Mouse (Mus musculus): ENCODE data around the gene Tmprss9. TPM values are rescaled to one million over a fixed set of nuclear protein-coding genes. Genes with fewer than 3 reads are reported as not detected.

Tmprss9 gene
- polyA plus RNA-seq, 1 experiment from 2014 or later: 0.08 TPM

DNA sequence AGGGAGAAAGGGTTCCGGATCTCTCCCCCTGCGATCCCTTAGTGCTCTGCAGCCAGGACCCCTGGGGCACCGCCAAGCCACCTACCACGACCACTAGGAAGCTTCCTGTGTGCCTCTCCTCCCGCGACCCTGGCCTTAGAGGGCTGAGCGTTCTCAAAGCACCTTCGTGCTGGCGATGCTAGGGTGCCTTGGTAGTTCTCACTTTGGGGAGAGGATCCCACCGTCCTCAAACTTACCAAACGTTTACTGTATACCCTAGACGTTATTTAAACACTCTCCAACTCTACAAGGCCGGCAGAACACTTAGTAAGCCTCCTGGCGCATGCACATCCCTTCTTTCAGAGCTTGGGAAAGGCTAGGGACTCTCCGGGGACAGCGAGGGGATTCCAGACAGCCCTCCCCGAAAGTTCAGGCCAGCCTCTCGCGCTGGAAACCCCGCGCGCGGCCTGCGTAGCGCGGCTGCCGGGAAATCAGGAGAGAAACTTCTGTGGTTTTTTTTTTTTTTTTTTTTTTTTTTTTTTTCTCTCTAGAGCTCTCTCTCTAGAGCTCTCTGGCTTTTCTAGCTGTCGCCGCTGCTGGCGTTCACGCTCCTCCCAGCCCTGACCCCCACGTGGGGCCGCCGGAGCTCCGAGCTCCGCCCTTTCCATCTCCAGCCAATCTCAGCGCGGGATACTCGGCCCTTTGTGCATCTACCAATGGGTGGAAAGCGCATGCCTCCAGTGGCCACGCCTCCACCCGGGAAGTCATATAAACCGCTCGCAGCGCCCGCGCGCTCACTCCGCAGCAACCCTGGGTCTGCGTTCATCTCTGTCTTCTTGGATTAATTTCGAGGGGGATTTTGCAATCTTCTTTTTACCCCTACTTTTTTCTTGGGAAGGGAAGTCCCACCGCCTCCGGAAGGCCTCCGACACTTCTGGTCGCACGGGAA lies 57.9 kb downstream of the Tmprss9 start, which contains the start of gene Gadd45b:
TSS of gene Gadd45b (plus strand) at position 775 of the 928 bp plus-strand sequence.
- H3K9ac ChIP-seq (ENCODE audit: low read depth, low read length): peak within 1 kb of the TSS; percentile 62
- no peaks in the 10 kb centered on the region for H3K36me3 ChIP-seq (ENCODE audit: control insufficient read depth, insufficient read depth, low read length)
- peak; percentile 89 for ATAC-seq (ENCODE audit: low FRiP score, low TSS enrichment)
- WGBS: under 1% methylated on average over 56 of the region's 56 CpGs
- no peaks in the 10 kb centered on the region for H3K9me3 ChIP-seq (ENCODE audit: control insufficient read depth, low read length)
- peaks cover 40% of the 10 kb centered on the region for H3K4me1 ChIP-seq (ENCODE audit: control insufficient read depth, insufficient read depth, low read length)
- H3K4me2 ChIP-seq (replicated peaks; ENCODE audit: low read depth, low read length): peak within 1 kb of the TSS; percentile 85
- H3K27ac ChIP-seq (ENCODE audit: low read depth, low read length): peak within 1 kb of the TSS; percentile 81
- H3K27me3 ChIP-seq (ENCODE audit: control insufficient read depth, insufficient read depth, low read length): peaks cover 39% of the 10 kb centered on the region
- peak within 1 kb of the TSS; percentile 46 for H3K4me3 ChIP-seq (ENCODE audit: low read length)

DNA sequence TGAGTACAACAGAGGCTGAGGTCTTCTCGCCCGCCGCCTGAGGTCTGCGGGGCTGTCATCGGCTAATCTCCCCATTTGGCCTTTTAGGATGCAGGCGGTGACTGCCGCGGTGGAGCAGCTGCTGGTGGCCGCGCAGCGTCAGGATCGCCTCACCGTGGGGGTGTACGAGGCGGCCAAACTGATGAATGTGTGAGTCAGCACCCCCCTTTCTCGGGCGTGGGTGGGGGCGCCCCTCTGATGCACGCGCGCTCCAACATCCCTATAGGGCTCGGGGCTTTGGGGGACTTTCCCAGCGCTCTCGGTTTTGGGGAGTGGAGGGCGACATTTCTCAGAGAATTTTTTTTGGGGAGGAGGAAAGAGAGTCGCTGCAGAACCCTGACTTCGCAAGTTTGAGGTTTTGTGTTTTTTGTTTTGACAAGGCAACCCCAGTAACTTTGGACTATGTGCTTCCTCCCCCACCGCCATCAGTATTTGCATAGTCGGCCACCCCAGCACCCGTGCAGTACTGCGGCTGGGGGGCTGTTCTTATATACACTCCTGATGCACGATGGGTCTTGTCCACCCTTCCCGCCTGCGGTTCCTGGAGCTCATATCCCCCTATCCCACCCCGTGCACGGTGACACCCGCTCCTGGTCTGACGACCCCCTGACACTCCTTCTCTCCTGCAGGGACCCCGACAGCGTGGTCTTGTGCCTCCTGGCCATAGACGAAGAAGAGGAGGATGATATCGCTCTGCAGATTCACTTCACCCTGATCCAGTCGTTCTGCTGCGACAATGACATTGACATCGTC lies 58.9 kb downstream of the Tmprss9 start:
- Histone ChIP-seq H3K9me3 (ENCODE audit: control insufficient read depth, low read length) (no peaks in the 10 kb centered on the region), H3K4me2 (replicated peaks; ENCODE audit: low read depth, low read length) (peak overlapping the region; percentile 85), H3K4me1 (ENCODE audit: control insufficient read depth, insufficient read depth, low read length) (peaks cover 42% of the 10 kb centered on the region), H3K27me3 (ENCODE audit: control insufficient read depth, insufficient read depth, low read length) (peaks cover 42% of the 10 kb centered on the region), H3K27ac (ENCODE audit: low read depth, low read length) (no peak overlapping the region), H3K36me3 (ENCODE audit: control insufficient read depth, insufficient read depth, low read length) (no peaks in the 10 kb centered on the region), H3K9ac (ENCODE audit: low read depth, low read length) (peak overlapping the region; percentile 62), H3K4me3 (ENCODE audit: low read length) (peak overlapping the region; percentile 46)
- ATAC-seq (ENCODE audit: low FRiP score, low TSS enrichment): no peak
- WGBS: 2% methylated on average over 45 of the region's 45 CpGs

DNA sequence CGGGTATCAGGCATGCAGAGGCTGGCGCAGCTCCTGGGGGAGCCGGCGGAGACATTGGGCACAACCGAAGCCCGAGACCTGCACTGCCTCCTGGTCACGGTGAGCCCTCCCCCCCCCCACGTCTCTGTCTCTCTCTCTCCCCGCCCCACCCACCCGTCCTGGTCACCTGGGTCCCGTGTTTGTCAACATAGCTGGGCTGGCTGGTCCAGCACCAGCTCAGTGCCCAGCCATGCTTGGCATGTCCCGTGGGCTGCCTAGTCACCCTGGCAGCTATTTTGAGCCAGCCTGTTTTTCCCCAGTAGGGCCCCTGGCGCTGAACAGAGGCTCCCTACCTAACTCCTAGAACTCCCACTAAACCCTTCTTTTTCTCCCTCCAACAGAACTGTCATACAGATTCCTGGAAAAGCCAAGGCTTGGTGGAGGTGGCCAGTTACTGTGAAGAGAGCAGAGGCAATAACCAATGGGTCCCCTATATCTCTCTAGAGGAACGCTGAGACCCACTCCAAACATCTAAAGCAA lies 59.6 kb downstream of the Tmprss9 start:
- WGBS: 5% methylated on average over 14 of the region's 14 CpGs
- H3K4me3 ChIP-seq (ENCODE audit: low read length): peak overlapping the region; percentile 46
- H3K4me1 ChIP-seq (ENCODE audit: control insufficient read depth, insufficient read depth, low read length): peaks cover 49% of the 10 kb centered on the region
- no peak overlapping the region for H3K27ac ChIP-seq (ENCODE audit: low read depth, low read length)
- H3K9ac ChIP-seq (ENCODE audit: low read depth, low read length): peak overlapping the region; percentile 62; the same call in 1 of the 2 replicates
- H3K4me2 ChIP-seq (replicated peaks; ENCODE audit: low read depth, low read length): peak overlapping the region; percentile 85
- no peak for ATAC-seq (ENCODE audit: low FRiP score, low TSS enrichment)
- peaks cover 47% of the 10 kb centered on the region for H3K27me3 ChIP-seq (ENCODE audit: control insufficient read depth, insufficient read depth, low read length)
- no peaks in the 10 kb centered on the region for H3K9me3 ChIP-seq (ENCODE audit: control insufficient read depth, low read length)
- no peaks in the 10 kb centered on the region for H3K36me3 ChIP-seq (ENCODE audit: control insufficient read depth, insufficient read depth, low read length)

DNA sequence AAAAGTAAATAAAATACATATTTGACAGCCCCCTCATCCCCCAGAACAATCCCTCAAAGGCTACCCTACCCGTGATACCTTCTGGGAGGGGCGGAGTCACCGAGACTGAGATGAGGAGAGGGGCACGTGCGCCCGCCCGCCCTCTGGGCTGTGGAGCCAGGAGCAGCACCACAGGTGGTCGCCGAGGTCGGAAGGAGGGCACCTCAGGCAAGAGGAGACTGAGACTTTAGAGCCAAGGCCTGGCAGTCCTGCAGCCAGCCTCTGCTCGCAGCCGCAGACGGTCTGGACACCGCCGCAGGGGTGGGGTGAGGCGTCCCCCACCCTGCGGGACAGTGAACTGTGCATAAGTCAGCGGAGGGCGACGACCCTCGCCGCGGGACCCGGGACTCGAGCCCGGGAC lies 60.0 kb downstream of the Tmprss9 start:
- Histone ChIP-seq H3K27ac (ENCODE audit: low read depth, low read length) (no peak overlapping the region), H3K4me2 (replicated peaks; ENCODE audit: low read depth, low read length) (peak overlapping the region; percentile 85), H3K9me3 (ENCODE audit: control insufficient read depth, low read length) (no peaks in the 10 kb centered on the region), H3K9ac (ENCODE audit: low read depth, low read length) (peak overlapping the region; percentile 31; the same call in 1 of the 2 replicates), H3K4me3 (ENCODE audit: low read length) (peak overlapping the region; percentile 46), H3K36me3 (ENCODE audit: control insufficient read depth, insufficient read depth, low read length) (no peaks in the 10 kb centered on the region), H3K27me3 (ENCODE audit: control insufficient read depth, insufficient read depth, low read length) (peaks cover 50% of the 10 kb centered on the region), H3K4me1 (ENCODE audit: control insufficient read depth, insufficient read depth, low read length) (peaks cover 53% of the 10 kb centered on the region)
- 1% methylated on average over 26 of the region's 26 CpGs for WGBS
- ATAC-seq (ENCODE audit: low FRiP score, low TSS enrichment): no peak

DNA sequence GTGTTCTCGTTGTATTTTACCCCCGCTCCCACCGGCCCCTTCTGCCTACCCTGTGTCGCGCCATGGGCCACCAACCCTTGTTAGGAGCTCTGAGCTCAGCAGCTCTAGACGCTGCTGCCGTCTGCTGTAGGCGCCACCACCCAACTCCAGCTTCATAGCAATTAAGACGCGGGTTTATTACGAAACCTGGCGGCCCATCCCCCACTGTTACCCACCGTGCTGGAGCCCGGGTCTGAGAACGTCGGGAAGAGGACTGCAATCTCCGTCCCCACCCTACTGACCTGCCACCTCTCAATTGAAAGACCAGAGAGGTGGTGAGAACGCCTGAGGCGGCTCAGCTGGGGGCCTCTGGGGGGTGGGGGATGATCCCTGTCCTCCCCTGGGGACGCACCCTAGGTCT lies 60.6 kb downstream of the Tmprss9 start:
- H3K4me1 ChIP-seq (ENCODE audit: control insufficient read depth, insufficient read depth, low read length): peaks cover 57% of the 10 kb centered on the region
- 2% methylated on average over 19 of the region's 20 CpGs for WGBS

DNA sequence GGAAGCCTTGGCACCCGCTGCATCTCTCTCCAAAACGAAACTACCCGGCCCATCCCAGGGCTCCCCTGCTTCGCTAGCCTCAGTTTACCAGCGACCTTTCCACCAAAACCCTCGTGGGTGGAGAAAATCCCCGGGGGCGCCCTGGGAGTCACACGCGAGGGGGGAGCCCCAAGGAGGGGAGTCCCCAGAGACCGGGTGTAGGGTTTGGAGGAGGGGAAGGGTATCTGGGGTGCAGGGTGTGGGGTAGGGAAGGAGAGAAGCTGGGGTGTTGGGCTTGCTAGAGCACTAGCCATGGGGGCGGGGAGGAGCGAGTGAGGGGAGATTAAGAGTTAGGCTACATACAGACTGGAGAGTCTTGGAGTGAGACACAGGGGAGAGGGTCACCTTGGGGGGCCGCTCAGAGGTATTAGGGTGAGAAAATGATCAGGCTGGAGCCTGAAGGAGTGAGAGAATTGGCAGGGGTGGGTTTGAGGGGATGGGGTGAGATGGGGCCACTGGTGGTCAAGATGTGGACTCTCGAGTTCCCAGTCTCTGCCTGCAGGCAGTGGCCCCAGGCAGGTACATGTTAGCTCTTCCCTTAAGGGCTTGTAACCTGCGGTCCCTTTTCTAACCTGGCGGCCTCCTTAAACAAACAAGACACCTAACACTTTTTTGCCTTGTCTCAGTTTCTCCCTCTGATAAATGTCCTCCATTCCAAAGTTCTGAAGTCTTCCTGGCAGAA lies 61.2 kb downstream of the Tmprss9 start:
- Histone ChIP-seq H3K9ac (ENCODE audit: low read depth, low read length) (0 out of 2 replicates have a peak overlapping the region, but pooled peaks have one; percentile 31), H3K27me3 (ENCODE audit: control insufficient read depth, insufficient read depth, low read length) (peaks cover 52% of the 10 kb centered on the region), H3K27ac (ENCODE audit: low read depth, low read length) (no peak overlapping the region), H3K9me3 (ENCODE audit: control insufficient read depth, low read length) (no peaks in the 10 kb centered on the region), H3K36me3 (ENCODE audit: control insufficient read depth, insufficient read depth, low read length) (no peaks in the 10 kb centered on the region), H3K4me2 (replicated peaks; ENCODE audit: low read depth, low read length) (peak overlapping the region; percentile 85), H3K4me1 (ENCODE audit: control insufficient read depth, insufficient read depth, low read length) (peaks cover 62% of the 10 kb centered on the region), H3K4me3 (ENCODE audit: low read length) (peak overlapping the region; percentile 46)
- ATAC-seq (ENCODE audit: low FRiP score, low TSS enrichment): no peak
- 2% methylated on average over 16 of the region's 17 CpGs for whole genome bisulfite sequencing

More for the DNA sequence above, 60.6 kb downstream of the Tmprss9 start:
- Histone ChIP-seq H3K36me3 (ENCODE audit: control insufficient read depth, insufficient read depth, low read length) (no peaks in the 10 kb centered on the region), H3K9me3 (ENCODE audit: control insufficient read depth, low read length) (no peaks in the 10 kb centered on the region), H3K4me2 (replicated peaks; ENCODE audit: low read depth, low read length) (peak overlapping the region; percentile 85), H3K27me3 (ENCODE audit: control insufficient read depth, insufficient read depth, low read length) (peaks cover 50% of the 10 kb centered on the region), H3K4me3 (ENCODE audit: low read length) (peak overlapping the region; percentile 46), H3K27ac (ENCODE audit: low read depth, low read length) (no peak overlapping the region), H3K9ac (ENCODE audit: low read depth, low read length) (0 out of 2 replicates have a peak overlapping the region, but pooled peaks have one; percentile 31)
- no peak for ATAC-seq (ENCODE audit: low FRiP score, low TSS enrichment)

DNA sequence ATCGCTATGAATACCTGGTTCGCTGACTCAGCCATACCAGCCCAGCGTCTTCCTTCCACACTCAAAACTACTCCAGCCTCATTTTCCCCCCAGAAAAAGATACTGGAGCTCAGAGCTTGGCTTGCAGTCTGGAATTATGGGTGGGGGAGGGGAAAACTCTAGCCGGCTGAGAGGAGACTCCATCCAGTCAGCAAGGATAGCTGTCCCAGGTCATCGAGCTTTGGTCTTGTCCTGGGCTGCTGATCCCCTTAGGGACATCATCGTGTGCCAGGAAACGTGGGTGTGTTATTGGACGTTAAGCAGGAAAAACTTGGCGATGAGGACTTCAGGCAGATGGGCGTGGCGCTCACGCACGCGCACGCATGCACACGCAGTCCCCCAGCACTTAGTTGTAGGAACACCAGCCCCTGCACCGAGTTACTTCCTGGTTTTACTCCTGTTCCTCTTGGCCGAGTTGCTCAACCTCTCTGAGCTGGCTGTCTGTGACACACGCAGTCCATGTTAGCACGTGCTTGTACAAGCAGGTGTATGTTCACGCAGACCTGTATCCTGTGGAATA lies 61.9 kb downstream of the Tmprss9 start:
- Histone ChIP-seq H3K9ac (ENCODE audit: low read depth, low read length) (no peak overlapping the region), H3K4me2 (replicated peaks; ENCODE audit: low read depth, low read length) (peak overlapping the region; percentile 28), H3K4me3 (ENCODE audit: low read length) (peak overlapping the region; percentile 16; the same call in 1 of the 2 replicates), H3K36me3 (ENCODE audit: control insufficient read depth, insufficient read depth, low read length) (no peaks in the 10 kb centered on the region), H3K27ac (ENCODE audit: low read depth, low read length) (no peak overlapping the region), H3K4me1 (ENCODE audit: control insufficient read depth, insufficient read depth, low read length) (peaks cover 66% of the 10 kb centered on the region), H3K27me3 (ENCODE audit: control insufficient read depth, insufficient read depth, low read length) (peaks cover 53% of the 10 kb centered on the region), H3K9me3 (ENCODE audit: control insufficient read depth, low read length) (no peaks in the 10 kb centered on the region)
- WGBS: 3% methylated on average over 21 of the region's 21 CpGs
- ATAC-seq (ENCODE audit: low FRiP score, low TSS enrichment): no peak
